Comparison of ENCODE assay signal across 20 mouse cellular contexts in genomic region chr11:87025351-87025750, GRCm38 (mm10). TPM values are rescaled to one million over a fixed set of nuclear protein-coding genes. Genes with fewer than 3 reads are reported as not detected.
DNase-seq lines count a peak whose midpoint lies in the region; ATAC-seq and TF ChIP-seq lines count a peak whose summit lies in the region.
"Had no signal": no experiment of that assay in that cellular context is flagged by ENCODE, and none has a peak within 500 bp of the region (broad histone marks: within the 10 kb centered on the region; RNA-seq: fewer than 3 reads in every experiment).

No protein-coding gene starts in this region.

- DNase-seq in gastrocnemius, adult 18-20 months (ENCODE audit: low spot score), result peak; percentile 47
- no peak for DNase-seq in gastrocnemius, adult 8-10 months (ENCODE audit: low spot score in 2 of 2)
- peak; percentile 30 to 57 for DNase-seq in layer of hippocampus, adult 2 months (ENCODE audit: low spot score in 2 of 2)
- DNase-seq in layer of hippocampus, postnatal 10 days (ENCODE audit: low spot score in 2 of 2), result no peak
- DNase-seq in 3134 (ENCODE audit: extremely low read depth, insufficient read length, low spot score), result peak; percentile 80
- DNase-seq in cerebellum, postnatal 25 days, result no peak
- DNase-seq in forebrain, embryonic 14.5 days (ENCODE audit: low spot score), result no peak
- DNase-seq: adrenal gland, postnatal 14 days; B cell, adult 2 months; cerebellum, postnatal 36 days; kidney, postnatal 14 days; spleen, adult 18-20 months; thymus, postnatal 4 days had no signal

- no peaks in the 10 kb centered on the region for H3K27me3 ChIP-seq in forebrain, embryonic 14.5 days (replicated peaks; ENCODE audit: control insufficient read depth, insufficient read depth, low read length)
- H3K27me3 ChIP-seq: forebrain, embryonic 15.5 days; limb, embryonic 13.5 days; midbrain, embryonic 15.5 days; neural tube, embryonic 12.5 days had no signal

- H3K4me1 ChIP-seq in embryonic fibroblast, embryonic 13.5 days (ENCODE audit: control insufficient read depth, insufficient read depth, low read length), result peaks cover 5% of the 10 kb centered on the region
- H3K4me1 ChIP-seq in forebrain, embryonic 14.5 days (ENCODE audit: control insufficient read depth, insufficient read depth, low read length), result no peaks in the 10 kb centered on the region
- H3K4me1 ChIP-seq: forebrain, embryonic 15.5 days; limb, embryonic 13.5 days; midbrain, embryonic 15.5 days; neural tube, embryonic 12.5 days had no signal

- no peak overlapping the region for H3K4me3 ChIP-seq in layer of hippocampus, adult 2 months
- H3K4me3 ChIP-seq in embryonic fibroblast, embryonic 13.5 days (ENCODE audit: insufficient read depth, low read length), result no peak overlapping the region
- H3K4me3 ChIP-seq in forebrain, embryonic 14.5 days (ENCODE audit: low read depth, low read length), result no peak overlapping the region
- H3K4me3 ChIP-seq: forebrain, embryonic 15.5 days; heart, embryonic 10.5 days; left cerebral cortex, adult 2 months; limb, embryonic 13.5 days; midbrain, embryonic 15.5 days; neural tube, embryonic 12.5 days had no signal

- no peak overlapping the region for H3K4me2 ChIP-seq in forebrain, embryonic 14.5 days (ENCODE audit: low read length)
- H3K4me2 ChIP-seq: forebrain, embryonic 15.5 days; limb, embryonic 13.5 days; midbrain, embryonic 15.5 days; neural tube, embryonic 12.5 days had no signal

- no peak for TF ChIP-seq POLR2A in embryonic fibroblast, embryonic 13.5 days (IDR thresholded peaks at IDR 0.05; ENCODE audit: low read depth, low read length)

- TF ChIP-seq CTCF in layer of hippocampus, adult 2 months (conservative IDR thresholded peaks at IDR 0.05), result no peak
- TF ChIP-seq CTCF in embryonic fibroblast, embryonic 13.5 days (IDR thresholded peaks at IDR 0.05; ENCODE audit: borderline replicate concordance, insufficient read depth, low read length), result no peak

- no peak for ATAC-seq in forebrain, embryonic 14.5 days
- ATAC-seq: forebrain, embryonic 15.5 days; midbrain, embryonic 15.5 days had no signal

- H3K9me3 ChIP-seq in forebrain, embryonic 14.5 days (replicated peaks; ENCODE audit: control insufficient read depth, low read length), result 0 out of 2 replicates have a peak, but pooled peaks cover 2% of the 10 kb centered on the region
- H3K9me3 ChIP-seq: forebrain, embryonic 15.5 days; heart, embryonic 10.5 days; limb, embryonic 13.5 days; midbrain, embryonic 15.5 days; neural tube, embryonic 12.5 days had no signal

- no peak overlapping the region for H3K9ac ChIP-seq in forebrain, embryonic 14.5 days (ENCODE audit: low read length)
- H3K9ac ChIP-seq: forebrain, embryonic 15.5 days; limb, embryonic 13.5 days; midbrain, embryonic 15.5 days; neural tube, embryonic 12.5 days had no signal

- 83% methylated on average over 3 of the region's 3 CpGs for WGBS in forebrain, embryonic 14.5 days

- H3K36me3 ChIP-seq in forebrain, embryonic 14.5 days (ENCODE audit: control insufficient read depth, insufficient read depth, low read length), result no peaks in the 10 kb centered on the region
- H3K36me3 ChIP-seq: forebrain, embryonic 15.5 days; heart, embryonic 10.5 days; limb, embryonic 13.5 days; midbrain, embryonic 15.5 days; neural tube, embryonic 12.5 days had no signal

- H3K27ac ChIP-seq in layer of hippocampus, adult 2 months, result peak overlapping the region; percentile 63; the same call in 1 of the 2 replicates
- H3K27ac ChIP-seq in embryonic fibroblast, embryonic 13.5 days (ENCODE audit: insufficient read depth, low read length), result peak overlapping the region; percentile 7; the same call in 1 of the 2 replicates
- H3K27ac ChIP-seq in forebrain, embryonic 14.5 days (ENCODE audit: low read depth, low read length), result no peak overlapping the region
- H3K27ac ChIP-seq: forebrain, embryonic 15.5 days; heart, embryonic 10.5 days; left cerebral cortex, adult 2 months; limb, embryonic 13.5 days; midbrain, embryonic 15.5 days; neural tube, embryonic 12.5 days had no signal

RNA-seq across cellular contexts. Expression of gene Ypel2, which starts 31.8 kb away (rescaled TPM):
- 1 to 10 TPM; 6.4 to 9.4 TPM for total RNA-seq in gastrocnemius, adult 18-20 months (2021)
- 1 to 10 TPM; 4.5 to 6.8 (median 4.9) TPM for total RNA-seq in gastrocnemius, adult 8-10 months (2022)
- total RNA-seq in layer of hippocampus, adult 2 months (2021), result 10 to 100 TPM; 23.3 to 23.6 TPM
- 1 to 10 TPM; 7.4 to 8.6 TPM for total RNA-seq in layer of hippocampus, postnatal 10 days (2021)
- 10.2 and 10.4 TPM in 2 replicates for polyA plus RNA-seq in embryonic fibroblast, embryonic 13.5 days (2011; ENCODE audit: insufficient read length, low read depth, missing spikeins)
- polyA plus RNA-seq in forebrain, embryonic 14.5 days (2014; fragmentation: Nextera tagmentation; extraction: Ambion mirVana), result 6.0 and 7.0 TPM in 2 replicates

RNA-seq across cellular contexts. Expression of gene Gdpd1, which starts 48.5 kb away (rescaled TPM):
- total RNA-seq in gastrocnemius, adult 18-20 months (2021), result 1 to 10 TPM; 4.2 to 4.6 TPM
- 1 to 10 TPM; 3.6 to 4.5 (median 3.8) TPM for total RNA-seq in gastrocnemius, adult 8-10 months (2022)
- total RNA-seq in layer of hippocampus, adult 2 months (2021), result 10 to 100 TPM; 42.0 to 46.7 TPM
- 10 to 100 TPM; 57.5 to 60.4 TPM for total RNA-seq in layer of hippocampus, postnatal 10 days (2021)
- 11.6 and 12.0 TPM in 2 replicates for polyA plus RNA-seq in embryonic fibroblast, embryonic 13.5 days (2011; ENCODE audit: insufficient read length, low read depth, missing spikeins)
- polyA plus RNA-seq in forebrain, embryonic 14.5 days (2014; fragmentation: Nextera tagmentation; extraction: Ambion mirVana), result 188 and 197 TPM in 2 replicates

Comparison
In these comparisons a context has a peak if more than half of its experiments do, and no peak if none do; other contexts are left out.
1. DNase-seq: peak in gastrocnemius, adult 18-20 months (single experiment), layer of hippocampus, adult 2 months (2 of 2) and 3134 (single experiment); none in gastrocnemius, adult 8-10 months (0 of 2), layer of hippocampus, postnatal 10 days (0 of 2), cerebellum, postnatal 25 days (0 of 2) and forebrain, embryonic 14.5 days (single experiment).
2. RNA of gene Gdpd1, which starts 48.5 kb away (total RNA-seq): 57.5 to 60.4 TPM in layer of hippocampus, postnatal 10 days and 42.0 to 46.7 TPM in layer of hippocampus, adult 2 months; 4.2 to 4.6 TPM in gastrocnemius, adult 18-20 months and 3.6 to 4.5 TPM in gastrocnemius, adult 8-10 months; every median in the first group is over 4 times any median in the second.